In the genomic region with DNA sequence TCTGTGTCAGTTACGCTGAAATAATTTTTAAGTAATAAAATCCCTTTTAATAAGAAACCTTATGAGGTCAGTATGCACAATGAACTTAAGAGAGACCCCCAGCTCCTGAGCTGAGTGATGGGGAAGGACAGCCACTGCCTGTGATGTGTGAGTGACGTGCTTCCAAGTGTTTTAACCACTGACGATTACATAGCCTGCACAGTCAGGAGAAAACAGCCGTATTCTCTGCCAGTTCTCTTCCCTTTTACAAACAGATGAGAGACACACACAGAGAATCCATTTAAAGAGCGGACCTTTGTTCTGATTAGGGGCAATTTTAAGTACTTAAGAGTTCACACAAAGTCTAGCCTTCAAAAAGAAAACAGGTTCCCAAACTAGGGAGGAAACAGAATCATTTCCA, we compare ENCODE assay signal across 8 mouse cellular contexts. TPM values are rescaled to one million over a fixed set of nuclear protein-coding genes. Genes with fewer than 3 reads are reported as not detected.
DNase-seq lines count a peak whose midpoint lies in the region; ATAC-seq lines count a peak whose summit lies in the region.

No protein-coding gene starts in this region.

- peak overlapping the region; percentile 72 for H3K27ac ChIP-seq in heart, embryonic 16.5 days (ENCODE audit: low read length)
- no peak overlapping the region for H3K27ac ChIP-seq in embryonic facial prominence, embryonic 10.5 days (replicated peaks)
- no peak overlapping the region for H3K27ac ChIP-seq in hindbrain, embryonic 13.5 days
- H3K27ac ChIP-seq in midbrain, embryonic 11.5 days (ENCODE audit: low read depth, low read length), result no peak overlapping the region

- H3K27me3 ChIP-seq in heart, embryonic 16.5 days (ENCODE audit: control insufficient read depth, insufficient read depth, low read length), result no peaks in the 10 kb centered on the region
- H3K27me3 ChIP-seq in embryonic facial prominence, embryonic 10.5 days (replicated peaks; ENCODE audit: low read depth, poor library complexity, severe bottlenecking), result peaks cover 25% of the 10 kb centered on the region
- H3K27me3 ChIP-seq in hindbrain, embryonic 13.5 days, result 0 out of 2 replicates have a peak, but pooled peaks cover 4% of the 10 kb centered on the region
- no peaks in the 10 kb centered on the region for H3K27me3 ChIP-seq in midbrain, embryonic 11.5 days (ENCODE audit: control insufficient read depth, insufficient read depth, low read length)

- peak overlapping the region; percentile 64 for H3K4me3 ChIP-seq in heart, embryonic 16.5 days (ENCODE audit: low read length)
- peak overlapping the region; percentile 69 for H3K4me3 ChIP-seq in embryonic facial prominence, embryonic 10.5 days
- H3K4me3 ChIP-seq in hindbrain, embryonic 13.5 days, result peak overlapping the region; percentile 53
- H3K4me3 ChIP-seq in midbrain, embryonic 11.5 days (ENCODE audit: low read depth, low read length), result peak overlapping the region; percentile 46; the same call in 1 of the 2 replicates

- H3K4me2 ChIP-seq in heart, embryonic 16.5 days (ENCODE audit: low read depth, low read length), result peak overlapping the region; percentile 79
- peak overlapping the region; percentile 95 for H3K4me2 ChIP-seq in hindbrain, embryonic 13.5 days
- H3K4me2 ChIP-seq in midbrain, embryonic 11.5 days, result peak overlapping the region; percentile 77

- H3K4me1 ChIP-seq in heart, embryonic 16.5 days (ENCODE audit: control insufficient read depth, insufficient read depth, low read length), result peaks cover 6% of the 10 kb centered on the region
- H3K4me1 ChIP-seq in embryonic facial prominence, embryonic 10.5 days, result peaks cover 14% of the 10 kb centered on the region
- peaks cover 8% of the 10 kb centered on the region; the same call in 1 of the 2 replicates for H3K4me1 ChIP-seq in hindbrain, embryonic 13.5 days (replicated peaks)
- H3K4me1 ChIP-seq in midbrain, embryonic 11.5 days (ENCODE audit: control insufficient read depth, insufficient read depth, low read length), result peaks cover 5% of the 10 kb centered on the region; the same call in 1 of the 2 replicates

- no peaks in the 10 kb centered on the region for H3K9me3 ChIP-seq in heart, embryonic 16.5 days (replicated peaks; ENCODE audit: control insufficient read depth, low read length)
- H3K9me3 ChIP-seq in embryonic facial prominence, embryonic 10.5 days, result no peaks in the 10 kb centered on the region
- no peaks in the 10 kb centered on the region for H3K9me3 ChIP-seq in hindbrain, embryonic 13.5 days
- H3K9me3 ChIP-seq in midbrain, embryonic 11.5 days (ENCODE audit: control insufficient read depth, low read length), result no peaks in the 10 kb centered on the region

- no peak for DNase-seq in heart, adult 11 months
- DNase-seq in embryonic facial prominence, embryonic 10.5 days (ENCODE audit: low spot score), result no peak
- peak; percentile 85 for DNase-seq in midbrain, embryonic 11.5 days (ENCODE audit: low spot score, missing footprints)
- no peak for DNase-seq in urinary bladder, postnatal 14 days (ENCODE audit: low spot score)
- DNase-seq in frontal cortex, postnatal 25 days (ENCODE audit: low spot score in 2 of 2), result no peak
- no peak for DNase-seq in layer of hippocampus, adult 11-12 months (ENCODE audit: low spot score)

- 43% methylated on average over 5 of the region's 5 CpGs for WGBS in heart, embryonic 16.5 days
- 39% methylated on average over 5 of the region's 5 CpGs for WGBS in embryonic facial prominence, embryonic 10.5 days
- 37% methylated on average over 5 of the region's 5 CpGs for WGBS in hindbrain, embryonic 13.5 days
- WGBS in midbrain, embryonic 11.5 days, result 43% methylated on average over 5 of the region's 5 CpGs

- 0 out of 2 replicates have a peak, but pooled peaks cover 2% of the 10 kb centered on the region for H3K36me3 ChIP-seq in heart, embryonic 16.5 days (ENCODE audit: control insufficient read depth, insufficient read depth)
- no peaks in the 10 kb centered on the region for H3K36me3 ChIP-seq in embryonic facial prominence, embryonic 10.5 days (replicated peaks)
- H3K36me3 ChIP-seq in hindbrain, embryonic 13.5 days, result no peaks in the 10 kb centered on the region
- no peaks in the 10 kb centered on the region for H3K36me3 ChIP-seq in midbrain, embryonic 11.5 days (ENCODE audit: control insufficient read depth, insufficient read depth, low read length)

- H3K9ac ChIP-seq in heart, embryonic 16.5 days (ENCODE audit: low read length), result peak overlapping the region; percentile 79
- peak overlapping the region; percentile 78 for H3K9ac ChIP-seq in hindbrain, embryonic 13.5 days
- peak overlapping the region; percentile 75 for H3K9ac ChIP-seq in midbrain, embryonic 11.5 days (ENCODE audit: low read length)

- ATAC-seq in heart, embryonic 16.5 days (replicated peaks; ENCODE audit: extremely low read depth, insufficient read depth, low FRiP score), result no peak
- ATAC-seq in hindbrain, embryonic 13.5 days (ENCODE audit: low FRiP score), result peak; percentile 63
- ATAC-seq in midbrain, embryonic 11.5 days (ENCODE audit: low FRiP score), result peak; percentile 15; the same call in 1 of the 2 replicates

RNA-seq across cellular contexts. Expression of a gene that starts 0.5 kb away (rescaled TPM):
- 32.4 and 40.2 TPM in 2 replicates for polyA plus RNA-seq in heart, embryonic 16.5 days (2015; fragmentation: Nextera tagmentation; extraction: Ambion mirVana)
- 0.49 and 1.1 TPM in 2 replicates for polyA plus RNA-seq in embryonic facial prominence, embryonic 10.5 days (2016; fragmentation: Nextera tagmentation; extraction: Ambion mirVana)
- 4.4 and 4.6 TPM in 2 replicates for polyA plus RNA-seq in hindbrain, embryonic 13.5 days (2015; fragmentation: Nextera tagmentation; extraction: Ambion mirVana)
- 2.5 and 2.6 TPM in 2 replicates for polyA plus RNA-seq in midbrain, embryonic 11.5 days (2014; fragmentation: Nextera tagmentation; extraction: Ambion mirVana)

RNA-seq across cellular contexts. Expression of a gene that starts 52.6 kb away (rescaled TPM):
- 3.1 and 3.3 TPM in 2 replicates for polyA plus RNA-seq in heart, embryonic 16.5 days (2015; fragmentation: Nextera tagmentation; extraction: Ambion mirVana)
- 0.16 TPM in 1 of 2 replicates, not detected in the other for polyA plus RNA-seq in embryonic facial prominence, embryonic 10.5 days (2016; fragmentation: Nextera tagmentation; extraction: Ambion mirVana)
- polyA plus RNA-seq in hindbrain, embryonic 13.5 days (2015; fragmentation: Nextera tagmentation; extraction: Ambion mirVana), result 0.76 and 1.7 TPM in 2 replicates
- 0.32 TPM in 1 of 2 replicates, not detected in the other for polyA plus RNA-seq in midbrain, embryonic 11.5 days (2014; fragmentation: Nextera tagmentation; extraction: Ambion mirVana)

RNA-seq across cellular contexts. Expression of a gene that starts 52.8 kb away (rescaled TPM):
- polyA plus RNA-seq in heart, embryonic 16.5 days (2015; fragmentation: Nextera tagmentation; extraction: Ambion mirVana), result 9.1 and 9.5 TPM in 2 replicates
- polyA plus RNA-seq in embryonic facial prominence, embryonic 10.5 days (2016; fragmentation: Nextera tagmentation; extraction: Ambion mirVana), result 6.0 and 7.2 TPM in 2 replicates
- polyA plus RNA-seq in hindbrain, embryonic 13.5 days (2015; fragmentation: Nextera tagmentation; extraction: Ambion mirVana), result 6.1 and 6.2 TPM in 2 replicates
- 4.7 and 5.0 TPM in 2 replicates for polyA plus RNA-seq in midbrain, embryonic 11.5 days (2014; fragmentation: Nextera tagmentation; extraction: Ambion mirVana)
